ENCODE assay signal across 7 mouse cellular contexts in genomic region chr7:65370381-65370786, GRCm38 (mm10).
A peak's percentile ranks its signal among the peaks of the same experiment; 100 is the strongest.
DNase-seq lines count a peak whose midpoint lies in the region; ATAC-seq lines count a peak whose summit lies in the region.

No protein-coding gene starts in this region.

- no peaks in the 10 kb centered on the region for H3K9me3 ChIP-seq in kidney, embryonic 16.5 days (ENCODE audit: low read length)

- no peaks in the 10 kb centered on the region for H3K36me3 ChIP-seq in kidney, embryonic 16.5 days (ENCODE audit: insufficient read depth, low read length)

- DNase-seq in urinary bladder, postnatal 14 days (ENCODE audit: low spot score) = peak; percentile 29
- DNase-seq in urinary bladder, adult 2 months (ENCODE audit: low spot score) = no peak
- peak; percentile 61 to 63 for DNase-seq in cerebellum, postnatal 10 days
- peak; percentile 51 for DNase-seq in gastrocnemius, postnatal 10 days
- DNase-seq in mesoderm, embryonic 11.5 days (ENCODE audit: low read depth, low spot score) = peak; percentile 47

- peak; percentile 39 for ATAC-seq in kidney, embryonic 16.5 days (ENCODE audit: low FRiP score, low TSS enrichment)
- no peak for ATAC-seq in activated CD4-positive, CD25-positive, alpha-beta regulatory T cell, adult 4 months

- H3K4me2 ChIP-seq in kidney, embryonic 16.5 days (replicated peaks; ENCODE audit: low read depth, low read length) = peak overlapping the region; percentile 81

- peak overlapping the region; percentile 94 for H3K27ac ChIP-seq in kidney, embryonic 16.5 days (ENCODE audit: low read length)

- peak overlapping the region; percentile 83 for H3K4me3 ChIP-seq in kidney, embryonic 16.5 days (ENCODE audit: low read length)

- WGBS in kidney, embryonic 16.5 days = under 1% methylated on average over 39 of the region's 46 CpGs

- peaks cover 36% of the 10 kb centered on the region for H3K4me1 ChIP-seq in kidney, embryonic 16.5 days (ENCODE audit: insufficient read depth, low read length)

- H3K27me3 ChIP-seq in kidney, embryonic 16.5 days (ENCODE audit: insufficient read depth, low read length) = no peaks in the 10 kb centered on the region

- H3K9ac ChIP-seq in kidney, embryonic 16.5 days (replicated peaks; ENCODE audit: low read length) = peak overlapping the region; percentile 96
